Mouse (Mus musculus): ENCODE results near the gene Klf1.
A peak's percentile ranks its signal among the peaks of the same experiment; 100 is the strongest.

DNA sequence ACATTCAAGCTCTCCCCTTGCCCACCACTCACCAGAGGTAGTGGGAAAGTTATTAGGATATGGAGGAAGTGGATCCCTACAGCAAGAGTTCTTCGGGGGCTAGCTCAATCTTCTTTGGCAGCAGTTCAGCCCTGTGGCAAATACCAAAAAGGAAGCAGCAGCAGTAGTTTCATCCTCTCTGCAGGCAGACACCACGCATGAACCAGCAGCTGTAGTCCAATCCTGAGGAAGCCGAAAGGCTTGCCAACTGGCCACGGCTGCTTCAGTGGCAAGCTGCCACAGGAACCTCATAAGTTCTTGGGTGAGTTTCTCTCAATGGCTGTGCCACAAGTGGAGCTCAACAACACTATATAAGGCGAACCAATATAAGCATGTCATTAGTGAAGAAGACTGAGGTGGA, 5.8 kb upstream of the Klf1 start:
- TF ChIP-seq POLR2A (IDR thresholded peaks at IDR 0.05; ENCODE audit: insufficient read length, low read depth) = no peak
- no peak for TF ChIP-seq MAX (IDR thresholded peaks at IDR 0.05; ENCODE audit: low read depth)
- TF ChIP-seq E2F4 (IDR thresholded peaks at IDR 0.05; ENCODE audit: insufficient read depth) = no peak
- peak in 2 of 3 experiments; percentile 25 to 57 for TF ChIP-seq MYOG (IDR thresholded peaks at IDR 0.05; ENCODE audit: control insufficient read depth in 1 of 3, insufficient read depth in 1 of 3, insufficient read length in 2 of 3, low read depth in 2 of 3)
- no peak for TF ChIP-seq CEBPB (IDR thresholded peaks at IDR 0.05; ENCODE audit: insufficient read depth, poor library complexity, severe bottlenecking)
- TF ChIP-seq POLR2AphosphoS2 (IDR thresholded peaks at IDR 0.05; ENCODE audit: insufficient read length, low read depth) = no peak
- peak in 2 of 3 experiments; percentile 5 to 8 for TF ChIP-seq MYOD1 (IDR thresholded peaks at IDR 0.05; ENCODE audit: control insufficient read depth in 1 of 3, insufficient read length in 2 of 3, low read depth in 2 of 3)
- no peak for TF ChIP-seq TCF12 (IDR thresholded peaks at IDR 0.05; ENCODE audit: insufficient read depth, poor library complexity, severe bottlenecking)
- no peak for TF ChIP-seq REST (IDR thresholded peaks at IDR 0.05; ENCODE audit: insufficient read depth, insufficient read length)
